Mouse (Mus musculus): ENCODE data around the gene Sash1. TPM values are rescaled to one million over a fixed set of nuclear protein-coding genes. Genes with fewer than 3 reads are reported as not detected.

The Sash1 gene
- polyA plus RNA-seq, 1 experiment from 2014 or later, result 6.5 TPM

DNA sequence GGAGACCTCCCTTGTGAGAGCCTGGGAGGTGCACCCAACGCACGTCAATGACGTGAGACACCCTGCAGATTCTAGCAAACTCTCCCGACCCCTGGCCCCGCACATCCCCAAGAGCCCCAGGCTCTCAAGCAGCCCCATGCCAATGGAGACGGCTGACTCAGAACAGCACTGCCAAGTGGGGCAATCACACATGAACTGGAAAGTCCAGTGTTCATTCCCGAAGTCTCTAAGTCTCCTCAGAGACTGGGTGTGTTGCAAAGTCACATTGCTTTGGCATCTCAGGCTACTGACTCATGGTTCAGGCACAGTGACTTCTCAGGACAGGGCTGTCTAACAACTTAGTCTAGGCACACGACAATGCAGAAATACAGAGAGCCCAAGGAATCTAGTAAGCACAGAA, 117.2 kb downstream of the Sash1 start:
- H3K9ac ChIP-seq (ENCODE audit: low read depth, low read length), result no peak overlapping the region
- H3K27ac ChIP-seq (ENCODE audit: low read depth, low read length), result no peak overlapping the region
- no peaks in the 10 kb centered on the region for H3K27me3 ChIP-seq (ENCODE audit: control insufficient read depth, insufficient read depth, low read length)
- DNase-seq (ENCODE audit: low spot score), result no peak
- no peak overlapping the region for H3K4me2 ChIP-seq (replicated peaks; ENCODE audit: low read depth, low read length)
- ATAC-seq (ENCODE audit: low FRiP score), result no peak
- 88% methylated on average over 8 of the region's 8 CpGs for WGBS
- no peaks in the 10 kb centered on the region for H3K9me3 ChIP-seq (ENCODE audit: control insufficient read depth, low read length)
- H3K4me1 ChIP-seq (replicated peaks; ENCODE audit: control insufficient read depth, insufficient read depth, low read length), result no peaks in the 10 kb centered on the region
- no peaks in the 10 kb centered on the region for H3K36me3 ChIP-seq (ENCODE audit: control insufficient read depth, insufficient read depth, low read length)
- no peak overlapping the region for H3K4me3 ChIP-seq (ENCODE audit: low read depth, low read length)

DNA sequence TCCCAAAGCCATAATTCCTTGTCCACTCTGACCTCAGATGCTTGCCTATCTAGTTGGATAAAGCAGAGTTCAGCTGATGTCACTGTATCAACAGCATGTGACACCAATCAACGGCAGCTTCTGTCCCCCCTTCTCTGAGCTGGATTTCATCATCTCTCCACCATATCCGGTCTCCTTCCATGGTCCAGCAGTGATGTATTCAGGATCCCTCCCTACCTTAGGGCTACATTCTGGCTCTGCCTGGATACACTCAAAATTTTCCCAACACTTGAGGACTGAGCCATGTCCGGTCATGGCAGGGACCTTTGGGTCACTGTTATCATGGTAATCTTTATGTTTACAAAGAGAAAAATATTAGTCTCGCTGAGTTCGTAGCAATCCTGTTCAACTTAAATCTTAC, 118.5 kb downstream of the Sash1 start:
- ATAC-seq (ENCODE audit: low FRiP score) (no peak), DNase-seq (ENCODE audit: low spot score) (no peak)
- Histone ChIP-seq H3K27me3 (ENCODE audit: control insufficient read depth, insufficient read depth, low read length) (no peaks in the 10 kb centered on the region), H3K36me3 (ENCODE audit: control insufficient read depth, insufficient read depth, low read length) (no peaks in the 10 kb centered on the region), H3K27ac (ENCODE audit: low read depth, low read length) (no peak overlapping the region), H3K4me2 (replicated peaks; ENCODE audit: low read depth, low read length) (no peak overlapping the region), H3K9me3 (ENCODE audit: control insufficient read depth, low read length) (no peaks in the 10 kb centered on the region), H3K4me3 (ENCODE audit: low read depth, low read length) (no peak overlapping the region), H3K4me1 (replicated peaks; ENCODE audit: control insufficient read depth, insufficient read depth, low read length) (peaks cover 2% of the 10 kb centered on the region), H3K9ac (ENCODE audit: low read depth, low read length) (no peak overlapping the region)
- WGBS, result 90% methylated on average over 5 of the region's 5 CpGs

DNA sequence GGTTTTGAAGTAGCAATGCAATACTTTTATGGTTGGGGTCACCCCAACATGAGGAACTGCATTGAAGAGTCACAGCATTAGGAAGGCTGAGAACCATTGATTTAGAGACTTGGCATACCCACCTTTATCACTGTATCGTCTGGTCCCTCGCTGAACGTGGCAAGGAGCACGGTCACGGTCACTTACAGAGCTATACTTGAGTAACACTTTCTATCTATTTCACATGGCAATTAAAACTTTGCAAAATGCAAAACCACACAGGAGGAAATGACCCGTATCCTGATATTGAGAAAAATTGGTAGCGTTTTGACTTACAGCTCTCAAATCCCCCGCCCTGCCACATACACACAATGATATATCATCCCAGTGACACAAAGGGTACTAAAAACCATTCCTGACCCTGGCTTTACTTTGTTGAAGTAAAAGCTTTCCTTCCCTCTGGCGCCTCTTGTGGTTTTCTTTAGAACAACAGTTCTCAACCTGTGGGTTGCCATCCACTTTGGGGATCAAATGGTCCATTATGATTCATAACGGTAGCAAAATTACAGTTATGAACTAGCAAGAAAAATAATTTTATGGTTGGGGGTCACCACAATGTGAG, 119.8 kb downstream of the Sash1 start:
- Histone ChIP-seq H3K9ac (ENCODE audit: low read depth, low read length) (no peak overlapping the region), H3K36me3 (ENCODE audit: control insufficient read depth, insufficient read depth, low read length) (no peaks in the 10 kb centered on the region), H3K27ac (ENCODE audit: low read depth, low read length) (no peak overlapping the region), H3K27me3 (ENCODE audit: control insufficient read depth, insufficient read depth, low read length) (no peaks in the 10 kb centered on the region), H3K4me1 (replicated peaks; ENCODE audit: control insufficient read depth, insufficient read depth, low read length) (peaks cover 10% of the 10 kb centered on the region), H3K9me3 (ENCODE audit: control insufficient read depth, low read length) (no peaks in the 10 kb centered on the region), H3K4me3 (ENCODE audit: low read depth, low read length) (no peak overlapping the region), H3K4me2 (replicated peaks; ENCODE audit: low read depth, low read length) (no peak overlapping the region)
- DNase-seq (ENCODE audit: low spot score) (peak; percentile 56), ATAC-seq (ENCODE audit: low FRiP score) (no peak)
- 81% methylated on average over 10 of the region's 10 CpGs for WGBS

DNA sequence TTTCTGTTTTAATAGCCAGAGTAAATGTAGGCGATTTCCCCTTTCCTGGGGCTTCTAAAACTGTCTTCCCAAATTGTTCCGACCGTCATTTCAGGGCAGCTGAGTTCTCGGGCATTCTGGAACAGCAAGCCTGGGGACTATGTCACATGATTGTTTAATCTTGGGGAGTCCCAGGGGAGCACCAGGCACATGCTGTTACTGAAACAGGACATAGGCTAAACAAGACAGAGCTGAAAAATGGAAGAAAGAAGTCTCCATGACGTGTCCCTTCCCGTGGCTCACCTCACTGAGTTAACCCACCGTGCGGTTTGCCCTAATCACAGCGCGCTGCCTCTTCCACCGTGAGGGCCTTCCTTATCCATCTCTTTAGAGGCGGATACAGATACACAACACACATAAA, 123.1 kb downstream of the Sash1 start:
- ATAC-seq (ENCODE audit: low FRiP score) (peak; percentile 47), DNase-seq (ENCODE audit: low spot score) (peak; percentile 49)
- peak overlapping the region; percentile 41 for H3K4me2 ChIP-seq (replicated peaks; ENCODE audit: low read depth, low read length)
- peak overlapping the region; percentile 72; the same call in 1 of the 2 replicates for H3K27ac ChIP-seq (ENCODE audit: low read depth, low read length)
- 39% methylated on average over 12 of the region's 12 CpGs for WGBS
- H3K27me3 ChIP-seq (ENCODE audit: control insufficient read depth, insufficient read depth, low read length), result no peaks in the 10 kb centered on the region
- H3K9ac ChIP-seq (ENCODE audit: low read depth, low read length), result 0 out of 2 replicates have a peak overlapping the region, but pooled peaks have one; percentile 50
- peaks cover 13% of the 10 kb centered on the region for H3K4me1 ChIP-seq (replicated peaks; ENCODE audit: control insufficient read depth, insufficient read depth, low read length)
- H3K9me3 ChIP-seq (ENCODE audit: control insufficient read depth, low read length), result no peaks in the 10 kb centered on the region
- peak overlapping the region; percentile 32 for H3K4me3 ChIP-seq (ENCODE audit: low read depth, low read length)
- H3K36me3 ChIP-seq (ENCODE audit: control insufficient read depth, insufficient read depth, low read length), result no peaks in the 10 kb centered on the region

GRCm38 (mm10) chr10:8762209-8762701, 123.6 kb downstream of the Sash1 start:
- H3K27ac ChIP-seq (ENCODE audit: low read depth, low read length), result peak overlapping the region; percentile 72
- 3% methylated on average over 14 of the region's 14 CpGs for WGBS
- ATAC-seq (ENCODE audit: low FRiP score) (peak; percentile 71), DNase-seq (ENCODE audit: low spot score) (peak; percentile 73)
- H3K4me1 ChIP-seq (replicated peaks; ENCODE audit: control insufficient read depth, insufficient read depth, low read length), result peaks cover 16% of the 10 kb centered on the region
- H3K4me2 ChIP-seq (replicated peaks; ENCODE audit: low read depth, low read length), result peak overlapping the region; percentile 41
- no peaks in the 10 kb centered on the region for H3K36me3 ChIP-seq (ENCODE audit: control insufficient read depth, insufficient read depth, low read length)
- peak overlapping the region; percentile 32 for H3K4me3 ChIP-seq (ENCODE audit: low read depth, low read length)
- no peaks in the 10 kb centered on the region for H3K9me3 ChIP-seq (ENCODE audit: control insufficient read depth, low read length)
- H3K27me3 ChIP-seq (ENCODE audit: control insufficient read depth, insufficient read depth, low read length), result no peaks in the 10 kb centered on the region
- peak overlapping the region; percentile 50 for H3K9ac ChIP-seq (ENCODE audit: low read depth, low read length)

- Histone ChIP-seq H3K4me1 (replicated peaks; ENCODE audit: control insufficient read depth, insufficient read depth, low read length) (peaks cover 16% of the 10 kb centered on the region), H3K36me3 (ENCODE audit: control insufficient read depth, insufficient read depth, low read length) (no peaks in the 10 kb centered on the region), H3K4me3 (ENCODE audit: low read depth, low read length) (peak overlapping the region; percentile 32), H3K27me3 (ENCODE audit: control insufficient read depth, insufficient read depth, low read length) (no peaks in the 10 kb centered on the region), H3K27ac (ENCODE audit: low read depth, low read length) (peak overlapping the region; percentile 72), H3K4me2 (replicated peaks; ENCODE audit: low read depth, low read length) (peak overlapping the region; percentile 41), H3K9ac (ENCODE audit: low read depth, low read length) (peak overlapping the region; percentile 50), H3K9me3 (ENCODE audit: control insufficient read depth, low read length) (no peaks in the 10 kb centered on the region)
- no peak for ATAC-seq (ENCODE audit: low FRiP score)
- 48% methylated on average over 9 of the region's 9 CpGs for WGBS
- no peak for DNase-seq (ENCODE audit: low spot score)
Observed at GRCm38 (mm10) chr10:8761656-8762055, 124.2 kb downstream of the Sash1 start.

DNA sequence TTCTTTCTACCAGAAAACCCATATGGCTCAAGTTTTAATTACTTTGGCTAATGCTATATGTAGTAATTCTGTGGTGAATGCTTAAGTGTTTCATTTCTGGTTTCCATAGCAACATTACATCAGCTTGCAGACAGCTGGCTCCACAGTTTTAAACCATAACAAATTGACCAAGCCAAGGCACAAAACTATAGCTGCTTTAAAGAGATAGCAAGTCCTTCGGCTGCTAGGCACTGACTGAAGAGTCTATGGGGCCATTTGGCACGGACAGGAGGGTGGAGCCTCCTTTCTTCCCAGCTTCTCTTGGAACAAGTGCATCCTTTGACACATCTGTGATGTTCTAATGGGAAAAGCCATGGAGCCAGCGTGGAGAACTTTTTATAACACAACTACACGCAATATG, 125.3 kb downstream of the Sash1 start:
- Histone ChIP-seq H3K9ac (ENCODE audit: low read depth, low read length) (no peak overlapping the region), H3K36me3 (ENCODE audit: control insufficient read depth, insufficient read depth, low read length) (no peaks in the 10 kb centered on the region), H3K9me3 (ENCODE audit: control insufficient read depth, low read length) (no peaks in the 10 kb centered on the region), H3K27ac (ENCODE audit: low read depth, low read length) (0 out of 2 replicates have a peak overlapping the region, but pooled peaks have one; percentile 49), H3K4me3 (ENCODE audit: low read depth, low read length) (peak overlapping the region; percentile 32), H3K27me3 (ENCODE audit: control insufficient read depth, insufficient read depth, low read length) (no peaks in the 10 kb centered on the region), H3K4me1 (replicated peaks; ENCODE audit: control insufficient read depth, insufficient read depth, low read length) (peaks cover 16% of the 10 kb centered on the region), H3K4me2 (replicated peaks; ENCODE audit: low read depth, low read length) (peak overlapping the region; percentile 22; the same call in 1 of the 2 replicates)
- ATAC-seq (ENCODE audit: low FRiP score), result peak; percentile 74
- WGBS, result 20% methylated on average over 4 of the region's 4 CpGs
- peak; percentile 64 for DNase-seq (ENCODE audit: low spot score)

- H3K4me1 ChIP-seq (replicated peaks; ENCODE audit: control insufficient read depth, insufficient read depth, low read length), result peaks cover 16% of the 10 kb centered on the region
- DNase-seq (ENCODE audit: low spot score) (no peak), ATAC-seq (ENCODE audit: low FRiP score) (no peak)
- WGBS, result 92% methylated on average over 7 of the region's 7 CpGs
- no peak overlapping the region for H3K27ac ChIP-seq (ENCODE audit: low read depth, low read length)
- no peak overlapping the region for H3K9ac ChIP-seq (ENCODE audit: low read depth, low read length)
- H3K36me3 ChIP-seq (ENCODE audit: control insufficient read depth, insufficient read depth, low read length), result no peaks in the 10 kb centered on the region
- no peaks in the 10 kb centered on the region for H3K27me3 ChIP-seq (ENCODE audit: control insufficient read depth, insufficient read depth, low read length)
- no peak overlapping the region for H3K4me2 ChIP-seq (replicated peaks; ENCODE audit: low read depth, low read length)
- H3K4me3 ChIP-seq (ENCODE audit: low read depth, low read length), result no peak overlapping the region
- no peaks in the 10 kb centered on the region for H3K9me3 ChIP-seq (ENCODE audit: control insufficient read depth, low read length)
Observed at GRCm38 (mm10) chr10:8759228-8759627, 126.6 kb downstream of the Sash1 start.

DNA sequence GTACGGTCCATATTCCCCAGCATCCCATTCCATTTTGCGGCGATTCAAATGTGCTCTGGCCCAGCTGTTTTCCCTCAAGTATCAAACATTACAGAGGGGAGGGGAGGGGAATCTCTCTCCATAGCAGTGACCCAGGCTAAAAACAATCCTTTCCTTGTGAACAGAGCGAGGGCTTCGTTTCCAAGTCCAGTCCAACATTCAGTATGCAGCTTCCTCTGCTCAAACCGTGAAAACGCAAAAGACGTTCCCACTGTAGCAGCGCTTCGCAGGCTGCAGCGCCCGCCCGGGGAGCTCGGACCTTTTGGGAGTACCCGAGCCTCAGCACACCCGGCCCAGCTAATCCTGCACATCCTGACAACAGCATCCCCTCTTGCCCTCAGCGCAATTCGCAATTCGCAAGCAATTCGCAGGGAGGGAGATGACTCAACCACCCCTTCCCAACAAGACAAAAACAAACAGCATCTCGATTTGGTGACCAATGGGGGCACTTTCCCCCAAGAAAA, 128.4 kb downstream of the Sash1 start:
- Histone ChIP-seq H3K27me3 (ENCODE audit: control insufficient read depth, insufficient read depth, low read length) (no peaks in the 10 kb centered on the region), H3K9ac (ENCODE audit: low read depth, low read length) (peak overlapping the region; percentile 28), H3K36me3 (ENCODE audit: control insufficient read depth, insufficient read depth, low read length) (no peaks in the 10 kb centered on the region), H3K4me1 (replicated peaks; ENCODE audit: control insufficient read depth, insufficient read depth, low read length) (peaks cover 16% of the 10 kb centered on the region), H3K9me3 (ENCODE audit: control insufficient read depth, low read length) (no peaks in the 10 kb centered on the region), H3K27ac (ENCODE audit: low read depth, low read length) (peak overlapping the region; percentile 70), H3K4me2 (replicated peaks; ENCODE audit: low read depth, low read length) (peak overlapping the region; percentile 27), H3K4me3 (ENCODE audit: low read depth, low read length) (no peak overlapping the region)
- DNase-seq (ENCODE audit: low spot score), result peak; percentile 43
- 25% methylated on average over 21 of the region's 21 CpGs for WGBS
- no peak for ATAC-seq (ENCODE audit: low FRiP score)

All from hindbrain, embryonic 11.5 days (tissue).